Mouse (Mus musculus) layer of hippocampus, postnatal 14 days (tissue): ENCODE data around the gene Pcbp4. TPM values are rescaled to one million over a fixed set of nuclear protein-coding genes. Genes with fewer than 3 reads are reported as not detected.
A peak's percentile ranks its signal among the peaks of the same experiment; 100 is the strongest.

Source experiments
- DNase-seq, 2 experiments: peaks; one replicate each; pipeline ENCODE4 v3.0.0; 2021 to 2022; ENCODE audit warnings: low spot score in 2 of 2, mixed read lengths in 1 of 2
- long read RNA-seq, 2 experiments: library from polyadenylated mRNA; stranded (forward); transcript quantifications; one replicate each; pipeline ENCODE4 v2.0.0; 2021
- total RNA-seq, 2 experiments: library from RNA; stranded (reverse); gene quantifications; 2 replicates each; pipeline ENCODE4 v1.2.3; 2021

Pcbp4 gene
- 100 to 1,000 TPM; 181 to 195 TPM for total RNA-seq
- long read RNA-seq, experiment 1, transcript Pcbp4-201 (13 exons, 2,035 nt): major isoform, 113 of 172 reads
- long read RNA-seq, experiment 1, partial matches to known transcripts: 24 of 172 reads
- long read RNA-seq, experiment 1, other reads (novel, unspliced or antisense): 35 of 172 reads
- long read RNA-seq, experiment 2, transcript Pcbp4-201 (13 exons, 2,035 nt): major isoform, 112 of 173 reads
- long read RNA-seq, experiment 2, partial matches to known transcripts: 40 of 173 reads
- long read RNA-seq, experiment 2, other reads (novel, unspliced or antisense): 21 of 173 reads

DNA sequence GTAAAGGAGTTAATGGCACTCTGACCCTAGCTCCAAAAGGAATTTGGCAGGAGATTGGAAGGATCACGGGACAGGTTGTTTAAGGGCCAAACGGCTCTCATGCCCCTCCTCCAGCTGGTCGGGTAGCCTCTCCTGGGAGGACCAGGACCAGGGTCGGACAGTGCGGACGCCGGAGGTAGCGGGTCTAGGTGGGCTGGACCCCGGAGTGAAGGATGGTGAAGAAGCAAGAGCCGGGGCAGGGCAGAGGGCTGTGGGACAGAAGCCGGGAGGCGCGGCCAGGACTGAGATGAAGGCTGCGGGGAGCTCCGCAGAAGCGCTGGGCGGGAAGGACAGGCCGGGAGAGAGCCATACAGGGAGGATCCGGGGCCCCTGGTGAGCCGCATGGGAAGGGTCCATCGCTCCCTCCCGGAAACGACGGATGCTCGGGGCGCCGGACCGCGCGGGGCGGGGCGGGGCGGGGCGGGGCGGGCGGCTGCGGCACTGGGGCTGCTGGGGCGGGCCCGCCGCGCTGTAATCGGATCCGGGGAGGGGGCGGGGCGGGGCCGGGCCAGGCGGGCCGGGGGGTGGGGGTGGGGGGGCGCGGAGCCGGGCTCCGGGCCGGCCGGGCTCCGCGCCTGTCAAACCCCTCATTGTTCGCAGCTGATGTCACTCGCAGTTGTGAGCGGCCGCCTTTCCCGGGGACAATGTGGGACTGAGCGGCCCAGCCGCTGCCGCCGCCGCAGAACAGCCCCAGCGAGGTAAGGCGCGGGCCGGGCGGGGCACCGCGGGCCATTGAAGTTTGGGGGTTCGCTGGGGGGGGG is at the start of gene Pcbp4:
Gene Pcbp4, plus strand, starts transcription at position 21 of the 800 bp plus-strand sequence.
- DNase-seq: no peak

DNA sequence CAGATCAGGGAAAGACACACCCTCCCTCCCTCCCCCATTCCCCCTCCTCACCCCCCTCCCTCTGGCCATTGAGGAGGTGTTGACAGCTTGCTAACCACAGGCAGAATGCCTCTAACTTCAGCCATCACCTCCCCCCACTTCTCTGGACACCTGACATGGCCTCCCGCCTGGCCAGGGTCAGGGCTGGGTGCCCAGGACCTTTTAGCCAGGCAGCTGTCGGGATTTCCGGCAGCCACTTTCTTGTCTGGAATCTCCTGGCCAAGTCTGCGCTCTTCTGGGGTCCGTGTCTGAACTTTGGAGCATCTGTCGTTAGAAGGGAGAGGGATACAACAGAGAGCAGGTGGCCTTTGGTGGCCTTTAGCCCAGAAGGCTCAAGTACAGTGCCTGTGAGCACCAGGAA is 47.8 kb upstream of the Pcbp4 start:
- no peak for DNase-seq

DNA sequence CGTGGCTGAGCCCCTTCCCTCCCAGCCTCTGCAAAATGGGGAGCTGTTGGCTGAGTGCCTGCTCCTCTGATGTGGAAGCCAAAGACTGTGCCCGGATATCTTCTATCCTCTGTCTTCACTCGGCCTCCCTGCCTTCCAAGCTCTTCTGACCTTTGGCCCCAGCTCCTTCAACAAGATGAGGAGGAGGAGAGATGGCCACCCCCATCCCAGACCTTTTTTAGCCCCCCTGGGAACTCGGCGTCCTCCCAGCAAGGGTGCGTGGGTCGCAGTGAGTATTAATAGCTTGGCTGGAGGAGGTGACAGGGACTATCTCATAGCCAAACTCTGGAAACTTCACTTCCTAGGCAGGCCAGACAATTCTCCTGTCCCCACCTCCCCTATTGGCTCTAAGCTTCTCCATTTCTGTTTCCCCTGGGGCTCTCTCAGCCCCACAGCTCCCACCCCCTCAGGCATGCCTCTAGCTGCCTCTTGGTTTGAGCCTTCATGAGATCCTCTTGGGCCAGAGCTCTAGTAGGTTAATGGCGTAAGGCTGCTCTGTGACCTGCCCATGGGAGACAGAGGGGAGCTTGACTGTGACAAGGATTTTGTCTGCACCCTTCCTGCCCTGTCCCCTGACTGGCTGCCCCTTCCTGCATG is 46.5 kb upstream of the Pcbp4 start:
- no peak for DNase-seq

- no peak for DNase-seq
Measured at GRCm38 (mm10) chr9:106409096-106409495, 44.0 kb upstream of the Pcbp4 start.

DNA sequence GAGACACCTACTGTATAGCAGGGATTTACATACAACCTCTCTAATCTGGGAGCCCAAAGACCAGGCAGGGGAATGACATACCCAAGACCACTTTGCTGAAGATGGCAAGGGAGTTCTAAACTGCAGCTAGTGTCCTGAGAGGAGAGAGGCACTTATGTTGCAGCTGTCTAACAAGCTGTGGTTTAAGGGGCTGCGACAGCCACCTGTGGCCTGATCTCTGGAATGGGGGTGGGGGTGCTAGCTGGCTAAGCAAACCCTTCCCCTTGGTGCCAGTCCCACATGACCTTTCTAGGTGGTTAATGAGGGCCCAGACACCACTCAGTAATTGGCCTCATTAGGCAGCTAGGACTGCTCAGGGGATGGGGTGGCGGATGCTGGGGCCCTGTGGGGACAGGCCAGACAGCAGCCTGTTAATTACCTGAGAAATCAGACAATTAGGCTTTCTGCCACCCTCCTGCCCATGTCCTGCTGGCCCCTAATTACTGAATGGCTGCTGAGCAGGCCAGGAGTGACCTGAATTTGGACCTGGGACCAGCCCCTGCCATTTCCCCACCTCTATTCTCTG is 42.9 kb upstream of the Pcbp4 start:
- no peak for DNase-seq

- DNase-seq: no peak
Measured at GRCm38 (mm10) chr9:106411091-106411594, 41.9 kb upstream of the Pcbp4 start.

DNA sequence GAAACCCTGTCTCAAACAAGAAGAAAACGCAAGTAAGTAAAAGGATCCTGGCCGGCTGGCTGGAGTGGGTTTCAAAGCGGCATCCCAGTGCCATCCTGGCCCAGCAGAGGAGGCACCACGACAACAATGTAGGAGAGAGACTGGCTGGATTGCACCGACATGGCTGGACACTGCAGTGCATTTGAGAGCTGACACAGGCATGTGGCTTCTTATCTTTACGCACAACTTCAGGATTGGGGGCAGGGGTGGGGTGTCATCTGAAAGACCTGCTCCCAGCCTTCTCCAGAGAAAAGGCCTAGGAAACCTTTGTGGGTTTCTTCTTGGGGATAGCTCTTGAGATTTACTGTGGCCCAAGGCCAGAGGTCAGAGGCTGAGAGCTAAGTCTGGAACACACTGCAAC is 41.4 kb upstream of the Pcbp4 start:
- no peak for DNase-seq

DNA sequence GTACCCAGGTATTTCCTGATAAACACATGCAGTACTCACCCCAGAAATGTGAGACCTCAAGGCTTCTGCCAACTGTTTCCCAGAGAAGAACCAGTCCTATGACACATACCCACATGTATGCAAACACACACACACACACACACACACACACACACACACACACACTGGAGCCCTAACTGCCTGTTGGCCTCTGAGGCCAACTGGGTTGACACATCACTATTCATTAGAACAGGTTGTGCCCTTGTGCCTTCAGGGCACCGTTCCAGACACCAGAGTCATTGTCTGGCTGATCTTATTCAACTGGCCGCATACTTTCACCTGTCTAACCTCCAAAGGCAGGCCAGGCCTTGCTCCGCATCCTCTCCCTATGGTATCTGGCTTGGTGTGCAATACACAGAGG is 40.9 kb upstream of the Pcbp4 start:
- DNase-seq: no peak

GRCm38 (mm10) chr9:106413606-106414005 is 39.5 kb upstream of the Pcbp4 start:
- no peak for DNase-seq

DNA sequence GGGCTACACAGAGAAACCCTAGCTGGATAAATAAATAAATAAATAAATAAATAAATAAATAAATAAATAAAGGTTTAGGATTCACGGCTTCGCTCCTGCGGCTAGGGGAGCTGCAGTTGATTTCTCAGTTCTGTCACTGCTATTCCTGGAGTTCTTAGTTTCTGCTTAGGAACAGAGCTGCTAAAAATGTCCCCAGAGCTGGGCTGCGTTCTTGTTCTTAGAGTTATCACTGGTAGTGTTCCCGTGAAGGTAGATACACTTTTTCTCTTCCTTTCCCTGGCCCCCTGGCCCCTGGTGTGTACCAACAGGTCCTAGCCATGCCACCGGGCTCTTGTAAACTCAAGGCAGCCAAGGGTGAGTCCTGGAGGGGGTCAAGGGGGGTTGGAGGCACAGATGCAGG is 36.3 kb upstream of the Pcbp4 start:
- no peak for DNase-seq

DNA sequence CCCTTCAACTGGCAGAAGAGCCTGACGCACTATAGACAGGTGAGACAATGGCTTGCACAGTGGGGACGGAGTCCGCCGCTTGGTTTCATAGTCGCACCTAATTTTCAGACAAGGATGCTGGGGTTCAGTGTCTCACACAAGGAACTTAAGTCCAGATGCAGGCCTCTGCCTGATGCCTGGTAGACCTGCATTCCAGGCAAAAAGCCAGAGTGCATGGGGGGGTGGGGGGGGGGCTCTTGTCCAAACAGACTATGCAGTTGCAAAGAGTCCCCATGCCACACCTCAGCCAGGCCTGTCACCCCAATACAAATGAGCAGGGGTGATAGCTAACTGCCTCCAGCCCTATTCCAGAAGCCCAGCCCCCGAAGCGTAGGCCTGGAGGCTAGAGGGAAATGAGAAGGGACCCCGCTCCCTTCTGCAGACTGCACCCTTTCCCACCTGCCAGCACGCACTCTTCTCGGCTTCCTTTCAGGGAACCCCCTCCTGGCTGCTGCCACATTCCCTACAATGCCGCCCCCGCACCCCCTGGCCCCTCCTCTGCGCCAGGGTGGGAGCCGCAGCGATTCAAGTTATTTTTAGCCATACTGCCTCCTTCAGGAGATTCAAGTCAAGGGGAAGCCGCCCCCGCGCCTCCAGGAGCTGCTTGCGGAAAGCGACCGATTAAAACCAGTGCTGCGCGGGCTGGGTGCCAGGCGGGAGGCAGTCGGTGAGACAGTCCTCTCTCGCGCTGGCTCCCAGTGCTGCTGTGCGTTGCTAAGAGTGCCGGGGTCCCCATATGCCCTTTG is 35.1 kb upstream of the Pcbp4 start:
- DNase-seq: peak; percentile 83 to 87

GRCm38 (mm10) chr9:106420608-106421007 is 32.5 kb upstream of the Pcbp4 start:
- DNase-seq: no peak

DNA sequence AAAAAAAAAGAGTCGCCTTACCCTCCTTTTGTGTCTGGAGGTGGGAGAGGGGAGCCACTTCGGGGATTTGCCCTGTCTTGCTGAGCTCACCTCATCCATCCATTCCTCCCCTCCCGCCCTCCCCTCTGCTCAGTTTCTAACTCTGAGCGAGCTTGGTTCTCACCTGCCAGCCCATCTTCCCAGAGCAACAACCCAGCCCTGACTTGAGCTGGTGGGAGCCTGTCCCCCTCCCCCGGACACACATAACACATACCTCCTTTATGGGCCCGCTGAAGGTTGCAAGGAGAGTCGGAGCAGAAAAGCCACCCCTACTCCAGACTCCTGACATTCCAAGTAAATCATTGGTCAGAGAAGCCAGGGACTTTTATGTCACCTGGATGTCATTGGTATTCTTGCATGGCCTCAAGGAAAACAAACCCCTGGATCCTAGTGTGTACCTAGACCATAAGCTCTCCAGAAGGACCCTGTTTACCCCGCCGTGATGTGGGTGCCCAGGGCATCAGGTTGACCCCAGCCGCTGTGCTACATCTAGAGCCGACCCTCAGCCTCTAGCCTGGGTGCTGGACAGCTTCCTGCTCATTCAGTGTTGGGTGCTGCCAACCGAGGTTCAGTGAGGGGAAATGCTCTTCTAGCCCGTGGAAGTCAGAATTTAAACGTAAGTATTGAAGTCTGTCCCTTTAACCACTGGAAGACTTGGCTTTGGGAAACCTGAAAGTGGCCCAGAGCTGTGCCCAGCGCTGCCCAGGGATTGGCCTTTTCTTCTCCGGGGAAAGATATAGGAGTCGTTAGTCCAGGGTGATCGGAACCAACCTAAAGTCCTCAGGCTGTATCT is 31.8 kb upstream of the Pcbp4 start:
- no peak for DNase-seq

DNA sequence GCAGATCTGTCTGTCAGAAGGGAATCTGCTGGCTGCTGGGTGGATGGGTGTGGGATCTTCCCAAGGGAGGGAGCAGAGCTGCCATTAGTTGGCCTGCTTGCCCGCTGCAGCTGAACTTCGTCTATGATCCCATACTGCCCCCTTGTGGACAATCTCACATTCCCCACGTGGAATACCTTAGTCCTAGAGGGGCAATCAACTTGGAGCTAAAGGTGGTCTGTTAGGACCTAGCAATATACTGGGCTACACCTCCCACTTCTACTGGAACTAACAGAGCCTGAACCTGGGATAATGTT is 31.3 kb upstream of the Pcbp4 start:
- DNase-seq: peak; percentile 88 to 94

DNA sequence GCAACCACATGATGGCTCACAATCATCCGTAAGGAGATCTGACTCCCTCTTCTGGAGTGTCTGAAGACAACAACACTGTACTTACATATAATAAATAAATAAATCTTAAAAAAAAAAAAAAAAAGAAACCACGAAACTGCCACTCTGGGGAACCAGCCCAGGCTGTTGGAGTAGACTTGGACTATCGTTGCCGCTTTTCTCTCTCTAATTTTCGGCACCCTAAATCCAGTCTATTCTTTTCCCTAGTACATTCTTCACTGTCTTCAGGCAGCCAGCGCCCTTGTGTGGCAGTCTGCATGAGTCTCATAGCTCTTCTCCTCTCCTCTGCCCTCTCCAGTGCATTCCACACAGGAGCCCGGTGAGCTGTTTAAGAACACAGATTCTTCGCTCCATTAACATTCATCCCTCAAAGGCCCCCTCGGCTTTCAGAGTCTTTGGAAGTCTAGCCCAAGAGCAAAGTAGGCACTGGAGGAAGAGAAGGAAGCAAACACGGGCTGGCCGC is 24.3 kb upstream of the Pcbp4 start:
- no peak for DNase-seq

GRCm38 (mm10) chr9:106429221-106430014 is 23.7 kb upstream of the Pcbp4 start, which contains the start of gene Rpl29:
Gene Rpl29, plus strand, starts transcription at chr9:106429454.
- DNase-seq: peak; percentile 94 to 97

DNA sequence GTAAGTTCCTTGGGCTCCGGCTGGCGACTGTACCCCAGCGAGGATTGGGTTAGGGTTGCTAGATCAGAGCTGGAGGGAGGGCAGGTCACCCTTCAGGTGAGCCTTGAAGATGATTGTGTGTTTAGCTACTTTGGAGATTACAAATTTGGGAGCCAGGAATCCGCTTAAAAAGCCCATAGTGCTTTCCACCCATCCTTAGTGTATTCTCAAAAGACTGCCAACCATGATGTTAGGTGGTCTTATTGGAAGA is 23.2 kb upstream of the Pcbp4 start:
- no peak for DNase-seq

GRCm38 (mm10) chr9:106433389-106433788 is 19.7 kb upstream of the Pcbp4 start:
- no peak for DNase-seq

DNA sequence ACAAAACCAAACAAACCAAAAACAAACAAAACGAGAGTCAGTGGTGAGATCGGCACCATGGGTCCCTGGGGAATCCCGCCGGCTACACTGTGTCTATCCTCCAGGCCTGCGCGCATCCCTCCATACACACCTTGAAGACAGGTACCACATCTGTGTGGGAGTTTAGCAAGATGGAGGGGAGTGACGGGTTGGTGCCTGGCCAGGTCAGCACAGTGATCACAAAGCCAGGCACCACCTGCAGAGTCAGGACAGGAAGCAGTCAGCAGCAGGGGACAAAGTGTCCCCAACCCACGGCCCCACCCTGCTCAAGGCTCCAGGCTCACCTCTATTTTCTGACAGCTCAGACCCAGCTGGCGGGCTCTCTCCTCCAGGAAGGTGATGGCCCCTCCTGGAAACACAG is 16.5 kb upstream of the Pcbp4 start:
- DNase-seq: no peak
